Mouse (Mus musculus) lung, postnatal 36 days (tissue): Measurements from ENCODE around the gene Alyref.

Experiments used
- DNase-seq: peaks from one replicate; pipeline ENCODE4 v3.0.0; 2022; ENCODE audit warnings: mixed read lengths

Gene Alyref

GRCm38 (mm10) chr11:120625152-120625775 lies 27.1 kb upstream of the Alyref start, which contains the start of gene Sirt7:
Sirt7 (minus strand) TSS chr11:120625240.
- no peak for DNase-seq

- peak; percentile 92 for DNase-seq
These were observed 26.5 kb upstream of the Alyref start for GRCm38 (mm10) chr11:120624680-120625111.

- peak; percentile 85 for DNase-seq
These were observed 26.0 kb upstream of the Alyref start for GRCm38 (mm10) chr11:120623961-120624679.

GRCm38 (mm10) chr11:120622805-120623204 lies 24.6 kb upstream of the Alyref start:
- DNase-seq = no peak

GRCm38 (mm10) chr11:120620195-120620594 lies 22.0 kb upstream of the Alyref start:
- DNase-seq = no peak

- DNase-seq = no peak
These were observed 20.7 kb upstream of the Alyref start for GRCm38 (mm10) chr11:120618619-120619535.

GRCm38 (mm10) chr11:120617519-120618112 lies 19.5 kb upstream of the Alyref start, which contains the start of gene Pcyt2:
Pcyt2 (minus strand) TSS chr11:120617936.
- peak; percentile 95 for DNase-seq

- no peak for DNase-seq
These were observed 18.6 kb upstream of the Alyref start for GRCm38 (mm10) chr11:120616617-120617294.

- DNase-seq = no peak
These were observed 17.5 kb upstream of the Alyref start for GRCm38 (mm10) chr11:120615606-120616203.

- no peak for DNase-seq
These were observed 17.0 kb upstream of the Alyref start for GRCm38 (mm10) chr11:120615167-120615566.

GRCm38 (mm10) chr11:120613976-120614375 lies 15.8 kb upstream of the Alyref start:
- no peak for DNase-seq

GRCm38 (mm10) chr11:120613481-120613972 lies 15.4 kb upstream of the Alyref start:
- DNase-seq = no peak

- DNase-seq = peak; percentile 79
These were observed 14.6 kb upstream of the Alyref start for GRCm38 (mm10) chr11:120612763-120613162.

GRCm38 (mm10) chr11:120610477-120611046 lies 12.4 kb upstream of the Alyref start:
- no peak for DNase-seq

GRCm38 (mm10) chr11:120609250-120609649 lies 11.1 kb upstream of the Alyref start:
- DNase-seq = no peak

- no peak for DNase-seq
These were observed 10.3 kb upstream of the Alyref start, which contains the start of gene Npb for GRCm38 (mm10) chr11:120608241-120609034. Npb (plus strand) TSS chr11:120608477.

- DNase-seq = no peak
These were observed 8.6 kb upstream of the Alyref start for GRCm38 (mm10) chr11:120606764-120607163.

GRCm38 (mm10) chr11:120605667-120606066 lies 7.5 kb upstream of the Alyref start:
- no peak for DNase-seq

GRCm38 (mm10) chr11:120603545-120603944 lies 5.4 kb upstream of the Alyref start:
- DNase-seq = no peak

GRCm38 (mm10) chr11:120600716-120601115 lies 2.6 kb upstream of the Alyref start:
- DNase-seq = no peak
